Mouse (Mus musculus) lung, postnatal 14 days (tissue): ENCODE measurements at regions not wholly inside any gene's neighbourhood (a gene's known extent, or its start where the extent isn't known, plus 50 kb on each side); places are given as distances from the start of the nearest gene placed in this dataset.

Experiments
- DNase-seq: peaks from one replicate; pipeline ENCODE4 v3.0.0; 2021

GRCm38 (mm10) chr13:53697954-53698353, 225.1 kb upstream of the Msx2 start:
- DNase-seq: no peak

- DNase-seq: no peak
These were observed 222.5 kb upstream of the Msx2 start for GRCm38 (mm10) chr13:53695385-53695784.

GRCm38 (mm10) chr13:53688934-53689333, 216.1 kb upstream of the Msx2 start:
- DNase-seq: no peak

- peak; percentile 77 for DNase-seq
These were observed 215.6 kb upstream of the Msx2 start for GRCm38 (mm10) chr13:53688489-53688888.

GRCm38 (mm10) chr13:53684498-53684897, 211.6 kb upstream of the Msx2 start:
- DNase-seq: no peak

GRCm38 (mm10) chr13:53677187-53677586, 204.3 kb upstream of the Msx2 start:
- DNase-seq: no peak

GRCm38 (mm10) chr13:53670361-53670760, 197.5 kb upstream of the Msx2 start:
- DNase-seq: no peak

- no peak for DNase-seq
These were observed 194.6 kb upstream of the Msx2 start for GRCm38 (mm10) chr13:53667518-53667917.

- no peak for DNase-seq
These were observed 192.7 kb upstream of the Msx2 start for GRCm38 (mm10) chr13:53665592-53665991.

- DNase-seq: no peak
These were observed 191.9 kb upstream of the Msx2 start for GRCm38 (mm10) chr13:53664631-53665230.

- DNase-seq: no peak
These were observed 180.0 kb upstream of the Msx2 start for GRCm38 (mm10) chr13:53652826-53653225.

GRCm38 (mm10) chr13:53648353-53648752, 175.5 kb upstream of the Msx2 start:
- DNase-seq: no peak

- DNase-seq: no peak
These were observed 169.7 kb upstream of the Msx2 start for GRCm38 (mm10) chr13:53642557-53642956.

GRCm38 (mm10) chr13:53639584-53639983, 166.7 kb upstream of the Msx2 start:
- DNase-seq: no peak

GRCm38 (mm10) chr13:53639115-53639514, 166.2 kb upstream of the Msx2 start:
- DNase-seq: no peak

- no peak for DNase-seq
These were observed 163.1 kb upstream of the Msx2 start for GRCm38 (mm10) chr13:53636011-53636410.

GRCm38 (mm10) chr13:53634637-53635203, 161.8 kb upstream of the Msx2 start:
- no peak for DNase-seq

- DNase-seq: no peak
These were observed 125.2 kb upstream of the Msx2 start for GRCm38 (mm10) chr13:53598050-53598449.

- DNase-seq: no peak
These were observed 124.3 kb upstream of the Msx2 start for GRCm38 (mm10) chr13:53596871-53597800.

GRCm38 (mm10) chr13:53592755-53593154, 119.9 kb upstream of the Msx2 start:
- DNase-seq: peak; percentile 1

- no peak for DNase-seq
These were observed 113.9 kb upstream of the Msx2 start for GRCm38 (mm10) chr13:53586771-53587170.

GRCm38 (mm10) chr13:53584504-53585130, 111.7 kb upstream of the Msx2 start:
- no peak for DNase-seq

- DNase-seq: no peak
These were observed 81.2 kb upstream of the Msx2 start for GRCm38 (mm10) chr13:53553876-53554577.
